Mouse (Mus musculus) mouse trophoblast stem cell (cell line): ENCODE results near the gene Nutf2-ps1.
"Not testable (repeated sequence)": the region's sequence is repeated elsewhere in the genome, so short reads cannot be mapped to it uniquely, and the experiment has no call there.

Experiments
- in situ Hi-C, 2 experiments: fragments of 300-500 bp; cut with MseI, MboI; formaldehyde crosslinking; loops; 2 replicates in 1 of 2; 3 replicates in 1 of 2; pipeline ENCODE4 v1.15.1; 2025

Nutf2-ps1 gene

DNA sequence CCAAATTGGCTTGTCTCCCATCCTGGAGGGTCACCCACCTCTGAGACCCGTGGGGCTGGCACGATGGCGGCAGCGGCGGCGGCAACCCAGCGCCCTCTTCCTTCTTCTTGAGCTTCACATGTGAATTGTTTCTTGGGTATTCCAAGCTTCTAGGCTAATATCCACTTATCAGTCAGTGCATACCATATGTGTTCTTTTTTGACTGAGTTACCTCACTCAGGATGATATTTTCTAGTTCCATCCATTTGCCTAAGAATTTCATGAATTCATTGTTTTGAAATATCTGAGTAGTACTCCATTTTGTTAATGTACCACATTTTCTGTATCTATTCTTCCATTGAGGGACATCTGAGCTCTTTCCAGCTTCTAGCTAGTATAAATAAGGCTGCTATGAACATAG, at the start of gene Nutf2-ps1:
Gene Nutf2-ps1, minus strand, starts transcription at position 101 of the 400 bp plus-strand sequence.
- in situ Hi-C loops: not testable (repeated sequence)

DNA sequence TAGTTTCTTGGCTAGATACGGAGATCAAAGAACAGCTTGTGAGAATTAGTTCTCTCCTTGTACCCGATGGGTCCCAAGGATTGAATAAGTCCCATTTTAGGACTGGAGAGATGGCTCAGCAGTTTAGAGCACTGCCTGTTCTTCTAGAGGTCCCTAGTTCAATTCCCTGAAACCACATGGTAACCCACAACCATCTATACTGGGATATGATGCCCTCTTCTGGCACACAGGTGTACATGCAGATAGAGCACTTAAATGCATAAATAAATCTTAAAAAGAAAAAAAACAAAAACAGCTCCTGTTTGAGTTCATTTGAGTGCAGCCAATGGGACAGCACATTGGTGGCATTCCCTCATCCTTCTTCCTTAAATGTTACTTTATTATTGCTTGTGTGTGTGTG, 49.2 kb upstream of the Nutf2-ps1 start:
- in situ Hi-C loops: no loop called here

GRCm38 (mm10) chr19:53621681-53622080, 32.8 kb upstream of the Nutf2-ps1 start:
- in situ Hi-C loops: no loop called here

GRCm38 (mm10) chr19:53608921-53609320, 20.1 kb upstream of the Nutf2-ps1 start:
- in situ Hi-C loops: no loop called here

GRCm38 (mm10) chr19:53601363-53601655, 12.4 kb upstream of the Nutf2-ps1 start:
- in situ Hi-C loops: no loop called here

GRCm38 (mm10) chr19:53600549-53601362, 11.9 kb upstream of the Nutf2-ps1 start:
- in situ Hi-C loops: no loop called here

GRCm38 (mm10) chr19:53599757-53600539, 11.1 kb upstream of the Nutf2-ps1 start, which contains the start of gene Smc3:
TSS of gene Smc3 (plus strand) at chr19:53600398.
- in situ Hi-C loops: no loop called here

DNA sequence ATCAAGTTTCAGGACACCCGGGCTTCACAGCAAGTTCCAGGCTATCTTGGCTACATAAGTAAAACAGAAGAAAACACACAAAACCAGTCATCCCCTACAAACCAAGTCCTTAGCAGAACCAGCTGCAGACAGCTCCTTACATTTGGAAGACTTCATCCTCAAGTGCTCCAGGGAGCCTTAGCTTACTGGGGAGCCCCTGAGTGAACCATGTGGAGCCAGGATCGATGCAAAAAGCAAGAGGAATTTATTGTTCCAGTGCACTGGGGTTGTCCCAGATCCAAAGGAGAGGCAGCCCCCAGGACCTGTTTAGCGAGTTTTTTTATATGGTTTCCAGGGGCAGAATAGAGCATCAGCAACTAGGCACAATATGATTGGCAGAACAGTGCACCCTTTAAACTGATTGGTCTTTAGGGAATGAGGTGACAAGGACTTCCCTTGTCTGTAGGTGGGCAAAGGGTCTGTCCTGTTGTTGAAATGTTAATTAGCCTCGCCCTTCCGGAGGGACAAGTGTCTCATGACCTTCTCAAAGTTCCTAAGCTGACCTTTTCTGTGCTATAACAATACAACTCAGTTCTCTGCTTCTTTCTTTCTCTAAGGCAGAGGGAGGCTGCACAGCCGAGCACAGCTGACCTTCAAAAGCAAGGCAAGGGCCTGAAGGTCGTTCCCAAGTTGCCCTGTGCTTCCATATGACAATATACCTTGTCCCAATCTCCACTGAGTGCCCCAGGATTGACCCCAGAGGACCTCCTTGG, 8.0 kb upstream of the Nutf2-ps1 start:
- in situ Hi-C loops: no loop called here

DNA sequence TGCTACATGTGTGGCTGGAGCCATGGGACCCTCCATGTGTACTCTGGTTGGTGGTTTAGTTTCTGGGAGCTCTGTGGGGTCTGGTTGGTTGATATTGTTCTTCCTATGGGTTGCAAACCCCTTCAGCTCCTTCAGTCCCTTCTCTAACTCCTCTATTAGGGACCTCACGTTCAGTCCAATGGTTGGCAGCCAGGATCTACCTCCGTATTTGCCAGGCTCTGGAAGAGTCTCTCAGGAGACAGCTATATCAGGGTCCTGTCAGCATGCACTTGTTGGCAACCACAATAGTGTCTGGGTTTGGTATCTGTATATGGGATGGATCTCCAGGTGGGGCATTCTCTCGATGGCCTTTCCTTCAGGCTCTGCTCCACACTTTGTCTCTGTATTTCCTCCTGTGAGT, 1.2 kb downstream of the Nutf2-ps1 start:
- in situ Hi-C loops: not testable (repeated sequence)

DNA sequence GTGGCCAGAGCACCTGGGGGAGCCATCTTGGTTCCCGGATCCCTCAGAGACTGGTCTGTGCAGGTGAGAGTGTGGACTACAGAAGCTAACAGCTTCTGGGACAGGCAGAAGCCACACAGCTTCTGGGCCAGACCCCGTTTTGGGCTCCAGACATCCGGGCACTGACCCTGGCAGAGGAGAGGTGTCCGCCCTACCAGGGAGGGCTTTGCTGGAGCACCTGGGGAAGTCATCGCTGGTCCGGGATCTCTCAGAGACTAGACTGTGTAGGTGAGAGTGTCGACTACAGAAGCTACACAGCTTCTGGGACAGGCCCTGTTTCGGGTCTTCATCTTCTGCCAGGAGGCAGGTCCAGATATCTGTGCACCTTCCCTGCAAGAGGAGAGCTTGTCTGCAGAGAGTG, 8.6 kb downstream of the Nutf2-ps1 start:
- in situ Hi-C loops: not testable (repeated sequence)

DNA sequence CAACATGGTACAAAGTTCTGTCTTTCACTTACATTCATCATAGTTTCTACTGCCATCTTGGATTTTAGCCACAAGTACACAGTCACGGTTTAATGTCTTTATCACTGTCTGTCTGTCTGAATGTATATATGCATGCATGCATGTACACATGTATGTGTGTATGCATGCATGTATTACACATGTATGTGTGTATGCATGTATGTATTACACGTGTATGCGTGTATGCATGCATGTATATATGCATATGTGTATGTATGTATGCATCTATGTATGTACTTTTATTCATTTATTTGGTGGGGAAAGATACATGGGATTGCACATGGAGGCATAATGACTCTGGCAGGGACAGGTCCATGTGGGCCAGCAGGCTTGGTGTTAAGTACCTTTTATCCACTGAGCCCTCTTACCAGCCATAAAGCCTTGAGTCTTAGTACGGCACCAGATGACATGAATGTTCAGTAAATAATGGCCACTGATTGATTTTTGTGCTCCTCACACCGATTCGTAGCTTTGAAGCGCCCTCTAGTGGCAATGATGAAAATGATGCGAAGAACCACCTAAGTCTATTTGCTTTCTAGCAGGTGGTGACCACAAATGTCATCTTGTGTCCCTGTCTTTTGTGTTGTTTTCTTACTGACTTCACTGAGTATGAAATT, 10.1 kb downstream of the Nutf2-ps1 start:
- in situ Hi-C loops: loop anchor here in 1 of 2 experiments (5.0 kb wide), 1 partner anchor 181 kb away; no protein-coding TSS in a partner anchor

- in situ Hi-C loops: loop anchor here in 1 of 2 experiments (5.0 kb wide), 1 partner anchor 180 kb away; no protein-coding TSS in a partner anchor
These were observed 11.7 kb downstream of the Nutf2-ps1 start for GRCm38 (mm10) chr19:53577025-53577800.

GRCm38 (mm10) chr19:53576061-53576460, 12.8 kb downstream of the Nutf2-ps1 start:
- in situ Hi-C loops: loop anchor here in 1 of 2 experiments (5.0 kb wide), 1 partner anchor 179 kb away; no protein-coding TSS in a partner anchor

DNA sequence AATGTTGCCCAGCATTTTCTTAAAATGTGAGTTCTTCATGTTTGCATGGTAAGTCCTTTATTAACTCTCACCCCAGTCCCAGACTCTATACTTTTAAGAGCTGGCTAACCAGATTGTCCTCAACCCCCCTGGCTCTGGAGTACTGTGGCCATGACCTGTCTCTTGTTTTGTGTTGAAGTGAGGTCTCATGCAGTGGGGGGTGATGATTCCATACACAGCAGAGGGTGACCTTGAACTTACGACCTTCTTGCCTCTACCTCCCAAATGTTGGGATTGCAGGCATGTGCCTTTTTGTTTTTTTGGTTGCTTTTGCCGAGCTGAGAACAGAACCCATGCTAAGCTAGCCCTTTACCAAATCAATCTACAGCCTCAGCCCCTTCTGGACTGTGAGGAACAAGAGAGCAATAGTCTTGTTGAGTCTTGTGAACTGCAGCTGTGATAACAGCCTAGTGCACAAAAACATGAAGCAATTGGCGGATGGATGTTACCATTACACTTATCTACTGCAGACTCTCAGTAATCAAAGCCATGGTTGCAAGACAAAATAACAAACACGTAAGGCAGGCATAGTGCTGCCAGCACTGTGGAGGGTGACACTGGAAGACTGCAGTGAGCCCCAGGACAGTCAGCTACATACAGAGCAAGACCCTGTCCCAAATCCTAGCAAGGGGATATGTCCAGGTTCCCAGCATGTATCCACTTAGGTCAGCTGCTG, 13.4 kb downstream of the Nutf2-ps1 start:
- in situ Hi-C loops: loop anchor here in 1 of 2 experiments (5.0 kb wide), 1 partner anchor 178 kb away; no protein-coding TSS in a partner anchor

GRCm38 (mm10) chr19:53574546-53574945, 14.3 kb downstream of the Nutf2-ps1 start:
- in situ Hi-C loops: loop anchor here in 1 of 2 experiments (5.0 kb wide), 1 partner anchor 162 kb away; no protein-coding TSS in a partner anchor

- in situ Hi-C loops: loop anchor here in 1 of 2 experiments (5.0 kb wide), 1 partner anchor 162 kb away; no protein-coding TSS in a partner anchor
These were observed 14.7 kb downstream of the Nutf2-ps1 start for GRCm38 (mm10) chr19:53574131-53574530.

DNA sequence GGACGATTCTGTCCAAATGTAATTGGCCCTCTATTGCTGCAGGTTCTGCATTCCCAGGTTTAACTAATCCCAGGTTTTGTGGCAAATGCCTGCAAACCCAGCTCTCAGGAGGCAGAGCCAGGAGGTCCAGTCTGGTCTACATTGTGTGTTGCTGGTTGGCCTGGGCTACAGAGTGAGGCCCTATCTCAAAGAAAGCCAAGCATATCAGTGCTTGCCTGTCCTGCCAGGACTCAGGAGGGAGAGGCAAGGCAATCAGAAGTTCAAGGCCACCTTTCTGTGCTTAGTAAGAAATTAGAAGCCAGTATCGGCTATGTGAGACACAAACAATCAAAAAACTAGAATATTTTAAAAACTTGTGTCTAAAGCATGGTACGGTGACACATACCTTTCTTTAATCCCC, 15.7 kb downstream of the Nutf2-ps1 start:
- in situ Hi-C loops: loop anchor here in 1 of 2 experiments (5.0 kb wide), 1 partner anchor 161 kb away; no protein-coding TSS in a partner anchor

DNA sequence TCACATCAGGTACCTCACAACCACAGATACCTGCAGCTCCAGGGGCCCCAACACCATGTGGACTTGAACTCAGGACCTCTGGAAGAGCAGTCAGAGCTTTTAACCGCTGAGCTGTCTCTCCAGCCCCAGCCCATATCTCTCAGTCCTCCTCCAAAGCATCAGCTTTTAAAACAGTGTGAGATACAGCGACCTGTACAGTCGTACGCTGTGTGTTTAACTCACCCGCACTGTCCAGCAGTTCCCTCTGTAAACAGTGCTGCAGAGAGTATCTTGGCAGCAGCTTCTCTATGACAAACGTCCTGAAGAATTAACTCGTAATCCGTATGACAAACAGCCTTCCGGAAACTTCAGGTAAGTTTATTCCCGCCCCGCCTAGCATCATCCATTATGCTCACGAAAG, 16.3 kb downstream of the Nutf2-ps1 start:
- in situ Hi-C loops: loop anchor here in 1 of 2 experiments (5.0 kb wide), 1 partner anchor 160 kb away; no protein-coding TSS in a partner anchor
